Mouse (Mus musculus) testis, adult 2 months (tissue): Measurements from ENCODE around the gene Sprr4.

Experiments
- CTCF ChIP-seq: fragments of 200-500 bp; IDR thresholded peaks from 2 replicates; pipeline ENCODE4 v1.5.1; 2012; ENCODE audit warnings: low read depth, mild to moderate bottlenecking, inconsistent platforms, low read length, moderate library complexity; ENCODE audit not compliant: control insufficient read depth, insufficient read depth, insufficient replicate concordance
- POLR2A ChIP-seq: fragments of 200-500 bp; IDR thresholded peaks from 2 replicates; pipeline ENCODE4 v1.6.1; 2012; ENCODE audit warnings: low read depth, mild to moderate bottlenecking, inconsistent platforms, low read length, moderate library complexity; ENCODE audit not compliant: control insufficient read depth

- TF ChIP-seq CTCF (no peak), POLR2A (no peak)
These were observed 7.9 kb upstream of the Sprr4 start for GRCm38 (mm10) chr3:92508185-92508584.
